Mouse (Mus musculus) mouse trophoblast stem cell (cell line): ENCODE measurements around the gene Ergic1.

Source experiments
- in situ Hi-C, 2 experiments: fragments of 300-500 bp; cut with MseI, MboI; formaldehyde crosslinking; loops; 2 replicates in 1 of 2; 3 replicates in 1 of 2; pipeline ENCODE4 v1.15.1; 2025

Gene Ergic1

DNA sequence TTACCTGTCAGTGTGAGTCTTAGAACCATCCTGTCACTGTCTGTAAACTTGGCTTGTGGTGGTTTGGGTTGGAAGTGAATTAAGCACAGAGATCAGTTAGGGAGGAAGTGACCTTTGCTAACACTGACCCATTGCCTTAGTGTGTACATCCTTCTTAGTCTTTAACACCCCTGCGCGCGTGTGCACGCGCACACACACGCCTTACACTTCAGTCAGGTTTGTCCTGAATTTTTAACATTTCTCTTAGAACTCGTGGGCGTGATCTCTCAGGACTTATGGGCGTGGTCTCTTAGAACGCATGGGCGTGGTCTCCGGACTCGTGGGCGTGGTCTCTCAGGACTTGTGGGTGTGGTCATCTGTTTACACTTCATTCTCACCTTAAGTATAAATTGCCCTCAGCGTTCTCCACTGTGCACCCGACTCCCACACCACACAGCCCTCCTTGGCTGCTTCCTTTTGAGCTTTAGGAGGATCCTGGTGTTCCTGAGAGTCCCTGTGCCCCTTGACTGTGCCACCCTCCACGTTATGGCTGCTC is 39.7 kb downstream of the Ergic1 start:
- in situ Hi-C loops = no loop called here

DNA sequence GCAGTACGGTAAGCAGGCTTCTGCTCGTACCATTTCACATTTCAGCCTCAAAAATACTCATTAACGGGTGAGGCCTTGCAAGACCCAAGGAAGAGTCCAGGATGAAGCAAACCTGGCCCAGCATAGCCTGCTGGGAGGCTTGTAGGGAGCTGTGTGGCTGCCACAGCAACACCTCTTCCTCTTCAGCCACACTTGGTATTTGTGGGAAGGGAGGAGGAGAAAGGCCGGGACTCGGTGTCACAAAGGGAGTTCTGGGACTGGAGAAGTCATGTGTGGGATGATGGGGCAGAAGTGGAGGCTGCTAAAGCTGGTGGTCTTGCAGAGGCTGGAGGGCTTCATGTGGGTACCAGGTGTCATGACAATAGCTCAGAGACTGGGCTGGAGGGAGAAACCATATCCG is 40.2 kb downstream of the Ergic1 start:
- in situ Hi-C loops = no loop called here

DNA sequence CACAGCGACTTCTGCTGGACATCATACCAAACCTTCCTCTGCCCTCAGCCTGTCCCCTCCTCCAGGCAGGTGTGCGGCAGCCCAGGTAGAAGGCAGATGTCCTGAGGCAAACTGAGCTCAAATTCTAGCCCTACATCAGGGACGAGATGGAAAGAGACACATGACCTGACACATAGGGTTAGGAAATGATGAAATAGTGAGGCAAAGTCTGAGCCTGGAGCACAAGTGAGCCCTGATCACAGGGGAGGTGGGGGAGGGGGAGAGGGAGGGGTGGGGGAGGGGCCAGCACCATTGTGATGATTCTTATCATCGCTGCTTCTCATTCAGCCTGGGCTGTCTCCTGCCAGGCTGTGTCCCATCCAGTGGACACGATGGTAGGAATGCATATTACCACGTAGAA is 40.6 kb downstream of the Ergic1 start:
- in situ Hi-C loops = no loop called here

DNA sequence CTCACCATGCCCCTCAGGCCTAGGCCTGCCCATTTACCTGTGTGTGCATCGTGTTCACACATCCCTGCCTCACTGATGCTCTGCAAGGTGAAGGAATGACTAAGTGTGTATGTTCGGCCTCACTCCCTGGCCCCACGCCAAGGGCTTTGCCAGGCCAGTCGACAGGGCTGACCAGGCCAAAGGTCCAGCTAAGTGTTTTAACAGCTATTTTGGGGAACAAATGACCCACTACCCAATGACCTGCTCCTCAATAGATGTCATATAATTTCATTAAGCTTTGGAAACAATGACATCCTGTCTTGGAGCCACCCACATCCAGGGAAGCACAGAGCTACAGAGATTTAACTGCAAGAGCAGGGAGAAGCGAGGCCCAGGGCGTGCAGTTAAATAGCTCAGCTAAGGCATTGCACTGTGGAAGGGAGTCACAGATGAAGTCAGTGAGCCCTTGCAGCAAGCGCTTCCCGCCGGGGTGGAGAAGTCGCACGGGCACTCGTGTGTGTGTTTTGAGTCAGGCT is 41.1 kb downstream of the Ergic1 start:
- in situ Hi-C loops = no loop called here

DNA sequence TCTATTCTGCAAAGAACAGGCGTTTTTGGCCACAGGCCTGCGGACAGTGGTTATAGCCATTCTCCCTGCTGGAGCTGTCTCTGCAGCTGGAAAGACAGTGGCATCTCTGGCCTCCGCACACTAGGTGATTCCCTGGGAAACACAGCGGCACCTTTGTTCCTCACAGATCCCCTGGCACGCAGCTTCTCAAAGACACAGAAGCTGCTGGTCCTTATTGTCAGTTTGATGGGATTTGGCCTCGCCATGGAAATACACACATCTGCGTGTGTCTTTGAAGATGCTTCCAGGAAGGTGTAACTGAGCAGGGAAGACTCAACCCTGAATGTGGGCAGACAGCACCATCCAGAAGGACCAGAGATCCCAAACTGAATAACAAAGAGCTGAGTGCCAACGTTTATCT is 42.0 kb downstream of the Ergic1 start:
- in situ Hi-C loops = no loop called here

DNA sequence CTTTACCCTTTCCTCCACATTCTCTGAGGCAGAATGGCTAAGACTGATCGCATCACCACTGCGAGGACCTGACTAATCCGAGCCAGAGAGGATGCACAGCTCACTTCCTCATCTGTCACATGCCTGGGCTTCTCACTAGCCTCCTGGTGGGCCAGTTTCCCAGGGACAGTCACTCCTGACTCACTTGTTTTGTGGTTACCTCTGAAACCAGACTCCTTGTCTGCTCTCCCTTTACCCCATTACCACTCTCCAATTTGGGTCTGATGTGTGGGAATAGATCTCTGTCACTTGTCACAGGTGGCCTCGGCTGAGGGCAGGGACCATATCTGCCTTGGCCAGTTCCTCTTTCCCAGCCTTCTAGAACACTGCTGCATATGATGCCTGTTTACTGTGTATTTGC is 44.3 kb downstream of the Ergic1 start:
- in situ Hi-C loops = no loop called here

DNA sequence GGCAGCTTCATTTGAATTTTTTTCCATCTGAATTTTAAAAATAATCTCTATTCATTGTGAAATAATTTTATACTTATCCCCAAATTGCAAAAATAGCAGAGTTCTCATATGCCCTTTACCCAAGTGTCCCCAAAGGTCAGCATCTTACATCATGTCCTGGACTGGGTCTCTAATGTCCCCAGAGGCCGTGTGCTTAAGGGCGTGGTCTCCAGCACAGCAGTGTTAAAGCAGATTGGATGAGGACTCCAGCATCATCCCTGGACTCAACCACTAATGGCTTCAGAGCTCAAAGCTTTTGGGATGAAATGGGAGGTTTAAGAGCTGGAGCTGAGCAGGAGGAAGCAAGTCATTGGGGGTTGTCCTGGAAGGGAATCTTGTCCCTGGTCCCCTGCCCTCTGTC is 45.2 kb downstream of the Ergic1 start:
- in situ Hi-C loops = no loop called here

DNA sequence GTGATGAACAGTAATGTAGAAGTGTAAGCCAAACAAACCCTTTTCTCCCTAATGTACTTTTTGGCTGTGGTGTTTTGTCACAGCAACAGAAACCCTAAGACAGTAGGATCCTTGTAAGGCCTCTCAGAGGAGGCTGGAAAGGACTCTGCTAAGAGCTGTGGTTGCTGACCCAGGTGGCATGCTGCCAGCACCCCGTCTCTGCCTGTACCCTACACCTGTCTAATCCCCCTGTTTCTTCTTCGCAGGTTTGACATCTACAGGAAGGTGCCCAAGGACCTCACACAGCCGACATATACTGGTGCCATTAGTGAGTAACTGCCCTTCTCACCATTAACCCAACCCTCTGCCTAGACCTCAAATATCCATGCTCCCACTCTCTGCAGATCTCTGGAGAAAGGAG is 47.1 kb downstream of the Ergic1 start:
- in situ Hi-C loops = no loop called here

DNA sequence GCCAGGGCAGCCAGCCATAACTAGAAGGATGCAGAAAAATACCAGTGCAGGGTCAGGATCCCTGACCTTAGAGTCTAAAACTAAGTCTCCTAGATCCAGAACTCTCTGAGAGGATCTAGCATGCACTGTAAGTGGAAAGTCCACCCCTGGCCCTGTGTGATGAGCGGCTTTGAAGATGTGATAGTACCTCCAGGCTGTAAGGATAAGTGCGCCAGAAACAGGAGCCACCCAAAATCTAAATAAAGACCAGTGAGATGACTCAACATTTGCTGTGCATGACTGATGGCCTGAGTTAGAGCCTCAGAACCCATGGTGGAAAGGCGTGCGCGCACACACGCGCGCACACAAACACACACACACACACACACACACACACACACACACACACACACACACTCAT is 47.6 kb downstream of the Ergic1 start:
- in situ Hi-C loops = no loop called here

DNA sequence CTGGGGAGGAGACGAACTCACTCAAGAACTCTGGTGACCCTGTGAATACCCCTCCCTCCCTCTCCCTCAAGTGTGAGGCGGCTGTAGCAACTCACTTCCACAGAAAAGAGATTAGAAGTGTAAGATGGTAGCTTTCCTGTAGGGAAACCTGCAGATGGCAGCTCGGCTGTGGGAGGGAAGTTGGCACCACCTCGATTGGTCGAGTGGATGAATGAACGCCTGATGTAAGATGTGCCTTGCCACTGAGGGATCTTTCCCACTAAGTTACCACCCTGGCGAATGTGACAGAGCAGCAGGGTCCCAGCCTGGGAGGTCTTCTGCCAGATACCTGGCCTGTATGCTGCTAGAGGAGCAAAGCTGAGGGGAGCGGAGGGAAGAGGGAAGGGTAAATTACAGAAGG is 48.5 kb downstream of the Ergic1 start:
- in situ Hi-C loops = no loop called here

DNA sequence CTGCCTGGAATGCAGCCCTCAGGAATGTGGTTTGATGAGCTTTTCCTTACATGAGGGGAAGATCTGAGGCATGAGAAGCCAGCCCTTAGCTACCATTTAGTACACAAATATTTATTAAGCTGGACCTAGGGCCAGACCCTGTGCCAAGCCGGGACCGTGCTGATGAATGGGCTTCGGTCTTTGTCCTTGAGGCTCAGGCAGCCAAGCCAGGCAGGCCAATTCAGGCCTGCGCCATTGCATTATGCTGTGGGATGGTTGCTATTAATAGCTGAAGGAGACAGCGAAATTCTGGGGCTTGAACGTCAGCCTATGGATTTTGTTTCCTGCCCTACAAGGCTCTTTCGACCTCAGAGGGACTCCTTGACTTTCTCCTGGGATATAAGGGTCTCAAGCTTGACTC is 50.0 kb downstream of the Ergic1 start:
- in situ Hi-C loops = no loop called here

DNA sequence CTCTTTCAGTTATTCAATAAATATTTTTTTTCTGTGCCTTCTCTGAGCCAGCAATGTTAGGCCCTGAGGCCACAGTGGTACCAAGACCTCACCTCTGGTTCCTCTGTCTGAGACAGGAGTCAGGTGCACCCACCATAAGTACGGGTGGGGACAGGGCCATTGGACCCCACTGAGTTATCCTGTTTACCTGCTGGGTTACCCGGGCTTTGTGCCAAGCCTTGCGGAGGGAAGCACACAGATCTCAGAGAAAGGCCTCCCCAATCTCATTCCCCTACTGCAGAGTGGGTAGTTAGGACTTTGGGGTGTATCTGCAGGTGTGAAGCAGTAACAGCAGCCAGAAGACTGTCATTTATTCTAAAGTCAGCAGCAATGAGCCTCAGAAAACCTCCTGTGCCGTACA is 50.6 kb downstream of the Ergic1 start:
- in situ Hi-C loops = no loop called here

DNA sequence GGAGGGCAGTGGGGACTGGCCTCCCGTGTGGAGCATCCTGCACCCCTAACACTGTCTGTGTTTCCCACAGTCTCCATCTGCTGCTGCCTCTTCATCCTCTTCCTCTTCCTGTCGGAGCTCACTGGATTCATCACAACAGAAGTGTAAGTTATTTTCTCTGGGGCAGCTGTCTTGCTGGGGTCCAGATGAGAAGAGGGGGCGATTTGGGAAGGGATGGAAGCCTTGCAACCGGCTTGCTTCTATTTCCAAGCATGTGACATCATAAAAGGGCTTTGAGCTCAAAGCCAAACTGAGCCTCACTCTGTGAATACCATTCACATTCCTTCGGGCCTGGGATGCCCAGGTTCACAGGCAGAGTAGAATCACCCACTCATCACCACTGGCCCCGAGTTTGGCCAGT is 53.0 kb downstream of the Ergic1 start:
- in situ Hi-C loops = no loop called here

DNA sequence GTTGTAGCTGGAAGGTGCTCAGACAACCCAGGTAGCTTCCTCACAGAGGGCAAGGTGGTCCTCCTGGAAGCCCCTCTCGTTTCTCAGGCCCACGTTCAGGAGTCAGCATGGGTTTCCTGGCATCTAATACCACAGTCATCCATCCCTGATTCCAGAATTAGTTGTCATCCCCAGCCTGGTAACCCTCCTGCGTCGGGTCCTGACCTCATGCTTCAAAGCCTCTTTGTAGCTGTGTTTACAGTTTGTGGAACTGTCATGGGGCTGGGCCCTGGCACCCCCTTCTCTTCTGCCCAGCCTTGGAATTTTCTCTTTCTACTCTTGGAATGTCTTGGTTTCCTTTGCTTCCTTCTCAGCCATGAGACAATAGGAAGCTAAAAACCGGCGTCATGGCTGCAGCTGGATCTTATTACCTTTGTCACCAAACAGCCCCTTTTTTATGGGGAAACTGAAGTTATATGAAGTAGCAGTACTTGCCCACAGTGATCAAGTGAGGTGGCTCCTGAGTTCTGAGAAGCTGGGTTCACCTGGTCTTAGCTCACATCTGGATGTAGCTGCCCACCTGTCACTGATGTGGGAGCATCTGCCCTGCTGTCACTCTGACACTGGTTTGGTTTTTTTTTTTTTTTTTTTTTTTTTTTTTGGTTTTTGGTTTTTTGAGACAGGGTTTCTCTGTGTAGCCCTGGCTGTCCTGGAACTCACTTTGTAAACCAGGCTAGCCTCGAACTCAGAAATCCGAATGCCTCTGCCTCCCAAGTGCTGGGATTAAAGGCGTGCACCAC is 53.6 kb downstream of the Ergic1 start:
- in situ Hi-C loops = no loop called here

DNA sequence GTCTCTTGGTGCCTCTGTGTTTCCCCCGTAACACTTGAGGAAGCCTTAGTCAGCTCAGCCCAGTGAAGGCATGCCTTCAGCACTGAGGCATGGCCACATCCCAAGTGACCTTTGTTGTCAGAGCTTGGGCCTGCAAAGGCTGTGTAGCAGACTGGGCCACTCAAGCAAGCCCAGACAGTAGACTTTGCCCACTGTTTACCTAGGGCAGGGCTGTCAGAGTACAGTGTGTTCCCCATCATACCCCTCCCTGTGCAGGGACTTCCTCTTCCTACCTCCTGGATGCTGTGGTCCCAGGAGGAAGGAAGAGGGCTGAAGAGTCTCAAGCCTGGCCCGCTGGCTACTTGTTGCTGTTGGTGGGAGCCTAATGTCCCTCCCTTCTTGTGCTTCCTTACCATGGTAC is 55.4 kb downstream of the Ergic1 start:
- in situ Hi-C loops = no loop called here

DNA sequence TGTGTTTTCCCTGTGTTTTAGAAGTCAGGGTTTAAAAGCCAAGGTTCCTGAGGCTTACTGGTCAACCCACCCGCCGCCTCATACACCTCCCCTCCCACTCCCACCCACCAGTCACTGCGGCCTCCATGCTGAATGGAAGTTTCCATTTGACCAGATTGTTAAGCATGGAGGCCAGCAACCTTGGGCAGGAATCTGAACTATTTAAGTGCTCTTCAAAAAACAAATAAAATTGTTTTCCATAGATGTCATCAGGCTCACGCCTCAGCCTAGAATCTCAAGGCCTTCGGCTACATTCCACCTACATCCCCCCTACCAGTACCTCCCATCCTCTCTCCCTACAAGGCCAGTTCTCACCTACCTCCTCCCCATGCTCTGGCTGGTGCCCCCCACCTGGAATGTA is 57.2 kb downstream of the Ergic1 start:
- in situ Hi-C loops = no loop called here

DNA sequence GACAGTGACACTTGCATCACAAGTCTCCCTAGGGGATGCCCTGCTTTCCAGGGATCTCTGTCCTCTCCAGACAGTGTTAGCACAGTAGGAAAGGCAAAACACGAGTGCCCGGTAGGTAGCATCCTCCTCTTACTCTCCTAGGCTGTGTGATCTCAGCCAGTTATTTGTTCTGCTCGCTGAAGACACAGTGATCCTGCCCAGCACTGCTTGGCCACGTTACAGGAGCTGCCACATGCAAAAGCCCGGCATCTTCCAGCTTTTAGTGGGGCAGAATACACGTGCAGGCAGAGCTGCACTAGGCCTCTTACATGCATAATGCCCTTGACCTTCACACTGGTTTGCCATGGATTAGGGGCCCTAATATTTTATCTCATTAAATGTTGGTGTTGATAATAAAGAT is 58.3 kb downstream of the Ergic1 start:
- in situ Hi-C loops = no loop called here

DNA sequence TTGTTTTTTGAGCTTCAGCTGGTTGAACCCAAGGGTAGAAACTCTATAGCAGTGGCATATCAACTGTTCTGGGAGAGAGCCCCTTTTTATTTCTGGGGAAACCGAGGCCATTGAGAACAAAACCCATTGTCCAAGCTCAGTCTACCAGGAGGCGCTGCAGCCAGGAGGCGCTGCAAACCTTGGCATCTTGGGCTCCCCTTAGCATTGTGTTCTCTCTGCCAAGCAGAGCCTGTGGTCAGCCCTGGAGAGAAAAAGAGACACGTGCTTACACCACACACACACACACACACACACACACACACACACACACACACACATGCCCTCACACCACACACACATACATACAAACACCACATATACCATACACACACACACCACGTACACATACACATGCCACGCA is 59.0 kb downstream of the Ergic1 start:
- in situ Hi-C loops = no loop called here

DNA sequence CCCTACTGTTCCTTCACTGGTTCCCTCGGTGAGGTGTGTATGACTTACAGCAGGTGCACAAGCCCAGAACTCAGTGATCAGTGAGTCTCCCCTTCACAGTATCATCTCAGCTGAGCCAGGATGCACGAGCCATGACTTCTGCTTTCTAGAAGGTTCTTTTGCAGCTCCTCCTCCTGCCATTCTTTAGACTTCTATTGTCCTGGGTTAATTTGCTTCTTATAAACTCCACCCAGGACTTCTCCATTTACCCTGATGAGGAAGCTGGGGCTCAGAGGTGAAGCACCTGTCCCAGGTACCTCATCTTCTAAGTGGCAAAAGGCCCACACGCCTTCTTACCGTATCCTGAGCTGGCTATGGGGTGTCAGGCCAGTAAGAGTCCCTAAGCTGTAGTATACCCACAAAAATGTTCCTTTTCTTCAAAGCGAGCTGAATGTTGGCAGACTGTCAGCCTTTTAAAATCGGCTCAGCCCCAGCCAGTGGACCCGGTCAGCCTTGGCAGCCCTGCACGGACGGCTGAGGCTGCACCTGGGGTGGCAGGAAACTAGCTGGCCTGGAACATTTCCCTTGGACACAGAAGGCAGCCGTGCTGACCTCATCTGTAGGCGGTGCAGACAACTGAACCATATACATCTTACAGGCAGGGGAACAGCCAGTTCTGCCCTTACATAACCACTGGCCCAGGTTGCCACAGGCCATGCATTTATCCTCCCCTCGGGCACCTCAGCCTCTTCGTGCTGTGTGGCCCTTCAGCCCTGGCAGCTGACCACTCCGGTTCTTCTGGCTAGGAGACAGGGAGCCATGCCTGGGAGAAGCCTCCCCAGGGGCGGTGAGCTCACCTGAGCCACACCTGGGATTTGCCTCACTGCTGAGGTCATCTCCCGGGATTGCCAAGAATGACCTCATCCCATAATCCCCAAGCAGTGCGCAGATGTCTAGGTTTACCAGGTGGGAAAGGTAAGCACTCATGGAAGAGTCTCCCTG is 59.8 kb downstream of the Ergic1 start:
- in situ Hi-C loops = no loop called here

DNA sequence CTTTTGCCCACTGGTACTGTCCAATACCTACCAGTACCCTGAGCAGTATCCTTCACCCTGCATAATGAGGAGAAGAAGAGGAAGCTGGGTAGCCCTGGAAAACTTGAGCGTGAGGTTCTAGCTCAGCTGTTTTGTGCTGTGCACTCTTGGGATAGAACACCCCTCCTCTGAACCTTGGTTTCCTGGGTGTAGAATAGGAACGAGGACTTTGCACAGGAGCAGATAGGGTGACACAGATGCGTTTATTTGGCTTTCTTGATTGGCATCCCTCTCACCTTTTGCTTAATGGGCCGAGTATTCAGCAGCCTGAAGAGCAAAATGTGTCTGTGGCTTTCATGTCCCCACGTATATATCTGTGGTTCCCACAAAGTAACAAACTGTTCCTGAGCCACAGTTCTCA is 60.6 kb downstream of the Ergic1 start:
- in situ Hi-C loops = no loop called here

DNA sequence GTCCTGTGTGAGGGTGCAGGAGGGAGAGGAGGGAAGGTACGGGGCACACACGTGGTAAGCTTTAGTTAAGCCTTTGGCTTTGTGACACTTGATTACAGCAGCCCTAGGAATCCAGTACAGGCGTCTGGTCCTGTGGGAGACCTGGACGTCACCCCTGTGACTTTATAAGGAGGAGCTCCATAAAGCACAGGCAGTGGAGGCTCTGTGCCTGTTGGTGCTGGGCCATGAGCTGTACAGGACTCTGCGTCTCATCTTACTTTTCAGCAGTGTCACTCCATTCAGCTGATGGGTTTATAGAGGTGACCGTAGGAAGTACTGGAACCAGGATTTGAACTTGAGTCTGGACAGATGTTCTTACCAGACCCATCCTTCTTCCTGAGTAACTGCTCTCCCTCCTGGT is 62.7 kb downstream of the Ergic1 start:
- in situ Hi-C loops = no loop called here

DNA sequence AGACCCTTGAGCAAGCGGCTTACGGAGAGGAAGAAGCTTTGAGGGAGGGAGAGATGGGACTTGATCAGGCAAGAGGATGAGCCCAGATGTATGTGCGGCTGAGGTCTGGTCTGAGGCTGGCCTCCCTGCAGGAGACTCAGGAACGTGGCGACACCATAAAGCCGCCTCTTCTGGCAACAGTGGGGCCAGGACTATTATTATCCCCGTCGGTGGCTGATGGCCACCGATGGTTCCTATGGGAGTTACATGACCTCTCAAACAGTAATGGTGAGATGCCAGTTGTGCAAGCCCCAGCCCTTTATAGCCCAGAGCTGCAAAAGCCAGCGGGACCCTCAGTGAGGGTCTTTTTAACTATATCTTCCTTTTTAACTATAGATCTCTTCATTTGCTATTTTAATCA is 63.7 kb downstream of the Ergic1 start:
- in situ Hi-C loops = no loop called here
